Mouse (Mus musculus) forebrain, embryonic 14.5 days (tissue): ENCODE measurements around the gene Tcam1. TPM values are rescaled to one million over a fixed set of nuclear protein-coding genes. Genes with fewer than 3 reads are reported as not detected.
A peak's percentile ranks its signal among the peaks of the same experiment; 100 is the strongest.

Source experiments
- ATAC-seq: fragments of 200-750 bp; cut with Nextera tagmentation; 2 replicates; pipeline ENCODE4 v1.8.0; 2017; ENCODE audit warnings: mild to moderate bottlenecking, moderate library complexity
- DNase-seq: peaks from one replicate; pipeline ENCODE4 v3.0.0-alpha.2; 2015; ENCODE audit warnings: low spot score
- H3K27ac ChIP-seq: fragments of 300-500 bp; sonication (generic); 2 replicates; pipeline ENCODE4 v1.5.1; 2014; ENCODE audit warnings: low read depth, mild to moderate bottlenecking, control low read depth, low read length, moderate library complexity
- H3K27me3 ChIP-seq: fragments of 300-500 bp; sonication (generic); replicated peaks from 2 replicates; pipeline ENCODE4 v1.6.1; 2014; ENCODE audit warnings: low read length, control low read depth, mixed read lengths; ENCODE audit not compliant: control insufficient read depth, insufficient read depth
- H3K36me3 ChIP-seq: fragments of 300-500 bp; sonication (generic); 2 replicates; pipeline ENCODE4 v1.6.1; 2014; ENCODE audit warnings: low read length, control low read depth; ENCODE audit not compliant: control insufficient read depth, insufficient read depth
- H3K4me1 ChIP-seq: fragments of 300-500 bp; sonication (generic); 2 replicates; pipeline ENCODE4 v1.6.1; 2014; ENCODE audit warnings: antibody characterized with exemption, low read length, control low read depth; ENCODE audit not compliant: control insufficient read depth, insufficient read depth
- H3K4me2 ChIP-seq: fragments of 300-500 bp; sonication (generic); 2 replicates; pipeline ENCODE4 v1.6.1; 2014; ENCODE audit warnings: mild to moderate bottlenecking, control low read depth, low read length
- H3K4me3 ChIP-seq: fragments of 300-500 bp; sonication (generic); 2 replicates; pipeline ENCODE4 v1.5.1; 2014; ENCODE audit warnings: low read depth, low read length, control low read depth
- H3K9ac ChIP-seq: fragments of 300-500 bp; sonication (generic); 2 replicates; pipeline ENCODE4 v1.6.1; 2014; ENCODE audit warnings: mild to moderate bottlenecking, low read length, control low read depth, moderate library complexity
- H3K9me3 ChIP-seq: fragments of 300-500 bp; sonication (generic); replicated peaks from 2 replicates; pipeline ENCODE4 v1.6.1; 2016; ENCODE audit warnings: low read length, control low read depth, mixed read lengths; ENCODE audit not compliant: control insufficient read depth
- WGBS: fragments of 180-500 bp; shearing (Covaris S2); extraction: QIAGEN DNeasy Blood & Tissue Kit; methylation state at CpG from one replicate; pipeline ENCODE4 v1.1.7; 2014; 5-methylcytosine and 5-hydroxymethylcytosine counted together
- polyA plus RNA-seq: library from polyadenylated mRNA; unstranded; fragments of >200 nt; fragmentation: Nextera tagmentation; extraction: Ambion mirVana; gene quantifications from 2 replicates; pipeline ENCODE4 v1.2.1, GENCODE M21; 2014

Tcam1 gene
- polyA plus RNA-seq, 1 experiment from 2014 or later: 0.05 TPM

DNA sequence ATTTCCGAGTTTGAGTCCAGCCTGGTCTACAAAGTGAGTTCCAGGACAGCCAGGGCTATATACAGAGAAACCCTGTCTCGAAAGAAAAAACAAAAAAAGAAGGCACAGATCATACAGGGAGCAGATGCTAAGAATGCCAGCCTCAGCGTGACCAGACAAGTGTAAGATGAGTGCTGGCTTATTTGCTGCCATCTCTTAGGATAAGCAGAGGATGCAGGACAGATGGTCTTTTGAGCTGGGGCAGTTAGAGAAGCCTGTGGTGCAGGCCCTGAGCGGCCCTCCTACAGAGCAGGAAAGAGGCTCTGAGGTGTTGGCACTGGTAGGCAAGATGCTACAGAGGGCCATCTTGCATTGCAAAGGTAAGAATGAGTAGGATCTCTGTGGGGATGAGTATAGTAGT is 6.9 kb downstream of the Tcam1 start:
- WGBS: 82% methylated on average over 4 of the region's 4 CpGs

DNA sequence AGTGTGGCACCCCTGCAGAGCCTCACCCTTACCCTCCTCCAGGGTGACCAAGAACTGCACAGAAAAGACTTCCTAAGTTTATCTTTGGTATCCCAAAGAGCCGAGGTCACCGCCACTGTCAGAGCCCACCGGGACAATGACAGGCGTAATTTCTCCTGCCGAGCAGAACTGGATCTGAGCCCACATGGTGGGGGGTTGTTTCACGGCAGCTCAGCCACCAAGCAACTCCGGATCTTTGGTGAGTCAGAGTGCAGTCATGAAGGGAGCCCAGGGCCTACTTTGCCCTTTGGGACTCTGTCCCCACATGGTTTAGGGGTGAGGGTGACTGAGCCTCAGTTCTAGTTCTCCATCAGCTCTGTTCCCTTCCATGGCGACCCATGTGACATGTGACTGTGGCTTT is 7.7 kb downstream of the Tcam1 start:
- no peak overlapping the region for H3K9ac ChIP-seq
- no peak overlapping the region for H3K4me2 ChIP-seq
- no peaks in the 10 kb centered on the region for H3K9me3 ChIP-seq
- WGBS: 72% methylated on average over 8 of the region's 8 CpGs
- H3K36me3 ChIP-seq: no peaks in the 10 kb centered on the region
- ATAC-seq (no peak), DNase-seq (no peak)
- no peak overlapping the region for H3K27ac ChIP-seq
- H3K4me1 ChIP-seq: no peaks in the 10 kb centered on the region
- H3K4me3 ChIP-seq: no peak overlapping the region
- no peaks in the 10 kb centered on the region for H3K27me3 ChIP-seq

More for the DNA sequence above, 6.9 kb downstream of the Tcam1 start:
- DNase-seq (no peak), ATAC-seq (no peak)
- H3K4me3 ChIP-seq: no peak overlapping the region
- H3K27me3 ChIP-seq: no peaks in the 10 kb centered on the region
- no peak overlapping the region for H3K4me2 ChIP-seq
- H3K4me1 ChIP-seq: no peaks in the 10 kb centered on the region
- H3K36me3 ChIP-seq: no peaks in the 10 kb centered on the region
- H3K9ac ChIP-seq: no peak overlapping the region
- no peak overlapping the region for H3K27ac ChIP-seq
- no peaks in the 10 kb centered on the region for H3K9me3 ChIP-seq

DNA sequence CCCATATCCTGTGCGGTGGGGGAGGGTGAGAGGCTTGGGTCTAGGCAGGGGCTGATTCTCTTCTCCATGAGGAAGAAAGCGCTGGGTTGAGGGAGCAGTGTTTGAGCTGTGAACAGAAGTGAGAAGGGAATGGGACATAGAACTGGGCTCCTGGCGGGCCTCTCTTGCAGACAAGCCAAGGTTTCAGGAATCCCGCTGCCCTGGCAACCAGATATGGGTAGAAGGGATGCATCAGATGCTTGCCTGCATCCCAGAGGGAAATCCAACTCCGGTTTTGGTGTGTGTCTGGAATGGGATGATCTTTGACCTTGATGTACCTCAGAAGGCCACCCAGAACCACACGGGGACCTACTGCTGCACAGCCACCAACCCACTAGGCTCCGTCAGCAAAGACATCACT is 9.7 kb downstream of the Tcam1 start:
- H3K9me3 ChIP-seq: no peaks in the 10 kb centered on the region
- ATAC-seq: no peak
- DNase-seq: no peak
- no peak overlapping the region for H3K4me3 ChIP-seq
- H3K36me3 ChIP-seq: no peaks in the 10 kb centered on the region
- no peaks in the 10 kb centered on the region for H3K27me3 ChIP-seq
- H3K27ac ChIP-seq: no peak overlapping the region
- WGBS: 90% methylated on average over 7 of the region's 7 CpGs
- H3K4me1 ChIP-seq: no peaks in the 10 kb centered on the region
- H3K4me2 ChIP-seq: no peak overlapping the region
- no peak overlapping the region for H3K9ac ChIP-seq

DNA sequence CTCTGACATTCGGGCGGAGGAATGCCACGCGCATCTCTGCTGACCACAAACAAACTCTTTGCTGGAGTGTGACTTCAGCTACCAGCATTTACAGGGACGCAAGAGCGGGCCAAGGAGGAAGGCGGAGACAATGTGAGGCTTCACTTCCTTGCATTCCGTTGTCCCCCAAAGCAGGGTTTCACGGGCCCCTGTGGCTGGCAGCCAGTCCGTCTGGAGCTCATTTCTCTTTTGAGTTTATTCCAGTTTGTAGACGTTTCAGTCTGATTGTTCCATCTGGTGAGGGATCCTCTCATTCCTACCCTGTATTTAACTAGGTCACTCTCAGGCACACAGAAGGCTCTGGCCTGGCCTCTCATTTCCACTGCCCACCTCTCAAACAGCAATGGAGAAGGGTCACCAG is 10.5 kb downstream of the Tcam1 start:
- Histone ChIP-seq H3K36me3 (no peaks in the 10 kb centered on the region), H3K4me2 (no peak overlapping the region), H3K4me1 (no peaks in the 10 kb centered on the region), H3K27me3 (no peaks in the 10 kb centered on the region), H3K27ac (no peak overlapping the region), H3K4me3 (no peak overlapping the region), H3K9ac (no peak overlapping the region), H3K9me3 (no peaks in the 10 kb centered on the region)
- no peak for ATAC-seq
- WGBS: 66% methylated on average over 11 of the region's 11 CpGs
- peak; percentile 29 for DNase-seq

DNA sequence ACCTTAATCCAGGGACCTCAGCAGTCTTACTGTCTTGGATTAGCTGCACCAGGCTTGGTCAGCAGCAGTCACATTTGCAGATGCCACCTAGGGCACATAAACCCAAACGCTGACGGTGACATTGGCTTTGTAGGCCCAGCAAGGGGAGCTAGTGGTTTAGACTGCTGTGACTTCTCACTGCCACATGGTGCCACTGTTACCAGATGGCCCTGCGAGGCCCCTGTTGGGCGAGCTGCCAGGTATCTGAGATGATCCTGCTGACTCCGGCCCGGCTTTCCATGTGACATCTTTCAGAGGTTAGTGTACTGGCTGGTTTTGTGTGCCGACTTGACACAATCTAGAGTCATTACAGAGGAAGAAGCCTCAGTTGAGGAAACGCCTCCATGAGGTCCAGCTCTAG is 12.9 kb downstream of the Tcam1 start:
- 60% methylated on average over 8 of the region's 8 CpGs for WGBS
- Histone ChIP-seq H3K9ac (no peak overlapping the region), H3K27ac (no peak overlapping the region), H3K36me3 (no peaks in the 10 kb centered on the region), H3K9me3 (no peaks in the 10 kb centered on the region), H3K27me3 (no peaks in the 10 kb centered on the region), H3K4me1 (no peaks in the 10 kb centered on the region), H3K4me3 (no peak overlapping the region), H3K4me2 (no peak overlapping the region)
- DNase-seq (peak; percentile 31), ATAC-seq (no peak)

DNA sequence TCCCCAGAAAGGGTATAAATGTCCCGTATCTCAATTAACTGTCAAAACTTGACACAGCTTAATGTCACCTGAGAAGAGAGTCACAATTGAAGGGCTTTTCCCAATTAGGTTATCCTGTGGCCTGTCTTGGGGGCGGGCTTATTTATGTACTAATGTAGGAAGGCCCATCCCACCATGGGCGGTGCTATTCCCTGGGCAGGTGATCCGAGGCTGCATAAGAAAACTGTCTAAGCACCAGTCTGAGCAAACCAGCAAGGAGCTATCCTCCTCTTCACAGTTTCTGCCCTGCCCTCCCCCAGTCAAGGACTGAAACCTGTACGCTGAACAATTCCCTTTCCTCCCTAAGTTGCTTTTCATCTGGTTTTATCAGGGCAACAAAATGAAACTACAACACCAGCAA is 13.9 kb downstream of the Tcam1 start:
- no peaks in the 10 kb centered on the region for H3K9me3 ChIP-seq
- no peak overlapping the region for H3K9ac ChIP-seq
- no peaks in the 10 kb centered on the region for H3K4me1 ChIP-seq
- H3K27ac ChIP-seq: no peak overlapping the region
- H3K4me2 ChIP-seq: no peak overlapping the region
- no peak for DNase-seq
- H3K4me3 ChIP-seq: no peak overlapping the region
- H3K36me3 ChIP-seq: no peaks in the 10 kb centered on the region
- 94% methylated on average over 5 of the region's 5 CpGs for WGBS
- H3K27me3 ChIP-seq: no peaks in the 10 kb centered on the region
- no peak for ATAC-seq

DNA sequence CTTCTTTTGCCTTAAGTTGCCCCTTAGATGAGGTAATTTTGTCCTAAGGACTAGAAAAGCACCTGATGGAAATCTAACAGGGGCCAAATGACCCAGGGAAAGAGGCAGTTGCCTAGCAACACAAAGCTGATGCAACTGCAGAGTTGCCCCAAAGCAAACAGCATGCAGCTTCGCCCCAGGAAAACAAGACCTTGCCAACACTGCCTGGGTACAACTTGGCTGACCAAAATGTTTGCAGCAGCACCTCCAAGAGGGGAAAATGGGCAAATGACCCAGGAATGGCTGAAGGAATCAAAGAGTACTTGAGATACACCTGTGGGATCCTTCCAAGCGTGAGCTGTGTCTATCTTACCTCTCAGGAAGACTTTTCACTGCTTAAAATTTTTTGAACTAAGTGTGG is 15.4 kb downstream of the Tcam1 start:
- Histone ChIP-seq H3K9me3 (no peaks in the 10 kb centered on the region), H3K36me3 (no peaks in the 10 kb centered on the region), H3K4me1 (no peaks in the 10 kb centered on the region), H3K9ac (no peak overlapping the region), H3K4me2 (no peak overlapping the region), H3K27me3 (no peaks in the 10 kb centered on the region), H3K4me3 (no peak overlapping the region), H3K27ac (no peak overlapping the region)
- DNase-seq: no peak
- WGBS: 94% methylated on average over 2 of the region's 2 CpGs
- no peak for ATAC-seq

DNA sequence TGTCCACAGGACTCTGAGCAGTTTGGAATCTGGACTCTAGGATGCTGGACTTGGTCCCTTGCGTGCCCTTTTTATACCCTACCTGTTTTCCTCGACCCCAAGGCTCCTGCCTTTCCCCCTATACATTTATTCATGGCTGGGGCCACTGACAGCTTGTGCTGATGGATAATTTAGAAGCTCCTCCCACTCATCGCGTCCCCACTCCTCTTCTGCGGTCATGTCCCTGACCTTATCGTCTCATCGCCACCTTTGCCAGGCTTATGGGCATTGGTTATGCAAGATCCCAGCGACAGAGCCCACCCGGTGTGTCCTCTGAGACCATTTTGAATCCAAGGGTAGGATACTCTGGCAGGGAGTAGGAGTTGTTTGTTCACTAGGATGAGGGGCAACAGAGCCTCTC is 25.3 kb downstream of the Tcam1 start, which contains the start of gene Gh:
Gh (minus strand) TSS at position 101 of the 400 bp plus-strand sequence.
- no peaks in the 10 kb centered on the region for H3K9me3 ChIP-seq
- H3K4me2 ChIP-seq: no peak within 1 kb of the TSS
- H3K4me1 ChIP-seq: no peaks in the 10 kb centered on the region
- ATAC-seq (no peak), DNase-seq (no peak)
- H3K36me3 ChIP-seq: no peaks in the 10 kb centered on the region
- H3K4me3 ChIP-seq: no peak within 1 kb of the TSS
- H3K9ac ChIP-seq: no peak within 1 kb of the TSS
- 82% methylated on average over 9 of the region's 9 CpGs for WGBS
- H3K27me3 ChIP-seq: no peaks in the 10 kb centered on the region
- H3K27ac ChIP-seq: no peak within 1 kb of the TSS

DNA sequence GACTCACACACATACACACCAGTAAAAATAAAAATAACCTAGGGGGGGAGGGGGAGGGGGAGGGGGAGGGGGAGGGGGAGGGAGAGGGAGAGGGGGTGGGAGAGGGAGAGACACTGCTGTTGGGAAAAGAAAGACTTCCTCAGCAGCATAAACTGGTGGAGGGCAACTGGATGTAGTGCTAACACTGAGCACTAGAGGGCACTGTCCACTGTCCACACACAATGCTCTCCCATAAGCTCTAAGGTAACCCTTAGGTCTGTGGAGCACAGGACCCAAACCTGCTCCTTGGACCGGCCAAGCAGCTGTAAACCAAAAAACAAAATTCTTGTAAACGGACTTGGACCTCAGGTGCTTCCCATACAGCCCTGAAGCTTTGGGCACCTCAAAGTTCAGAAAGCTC is 26.2 kb downstream of the Tcam1 start:
- no peaks in the 10 kb centered on the region for H3K9me3 ChIP-seq
- no peak overlapping the region for H3K27ac ChIP-seq
- H3K4me2 ChIP-seq: no peak overlapping the region
- H3K9ac ChIP-seq: no peak overlapping the region
- H3K4me3 ChIP-seq: no peak overlapping the region
- 24% methylated on average over 2 of the region's 2 CpGs for WGBS
- DNase-seq (peak; percentile 67), ATAC-seq (0 out of 2 replicates have a peak, but pooled peaks have one; percentile 48)
- no peaks in the 10 kb centered on the region for H3K36me3 ChIP-seq
- no peaks in the 10 kb centered on the region for H3K27me3 ChIP-seq
- H3K4me1 ChIP-seq: no peaks in the 10 kb centered on the region
